Mouse (Mus musculus) MEL (cell line): ENCODE results near the gene Gsk3a.

Experiments
- CHD2 ChIP-seq: IDR thresholded peaks from 2 replicates; pipeline ENCODE4 v1.6.1; 2011; ENCODE audit warnings: low read length, improper control_type of control experiment
- EP300 ChIP-seq, 2 experiments: IDR thresholded peaks; 2 replicates each; pipeline ENCODE4 v1.6.1; 2011; ENCODE audit warnings: improper control_type of control experiment in 2 of 2, low read length in 2 of 2, low read depth in 1 of 2, mild to moderate bottlenecking in 1 of 2
- HCFC1 ChIP-seq: IDR thresholded peaks from 2 replicates; pipeline ENCODE4 v1.6.1; 2012; ENCODE audit warnings: low read depth, mild to moderate bottlenecking, inconsistent platforms, low read length, improper control_type of control experiment, moderate library complexity
- JUND ChIP-seq: IDR thresholded peaks from 2 replicates; pipeline ENCODE4 v1.6.1; 2011; ENCODE audit warnings: low read depth, mild to moderate bottlenecking, improper control_type of control experiment, low read length

DNA sequence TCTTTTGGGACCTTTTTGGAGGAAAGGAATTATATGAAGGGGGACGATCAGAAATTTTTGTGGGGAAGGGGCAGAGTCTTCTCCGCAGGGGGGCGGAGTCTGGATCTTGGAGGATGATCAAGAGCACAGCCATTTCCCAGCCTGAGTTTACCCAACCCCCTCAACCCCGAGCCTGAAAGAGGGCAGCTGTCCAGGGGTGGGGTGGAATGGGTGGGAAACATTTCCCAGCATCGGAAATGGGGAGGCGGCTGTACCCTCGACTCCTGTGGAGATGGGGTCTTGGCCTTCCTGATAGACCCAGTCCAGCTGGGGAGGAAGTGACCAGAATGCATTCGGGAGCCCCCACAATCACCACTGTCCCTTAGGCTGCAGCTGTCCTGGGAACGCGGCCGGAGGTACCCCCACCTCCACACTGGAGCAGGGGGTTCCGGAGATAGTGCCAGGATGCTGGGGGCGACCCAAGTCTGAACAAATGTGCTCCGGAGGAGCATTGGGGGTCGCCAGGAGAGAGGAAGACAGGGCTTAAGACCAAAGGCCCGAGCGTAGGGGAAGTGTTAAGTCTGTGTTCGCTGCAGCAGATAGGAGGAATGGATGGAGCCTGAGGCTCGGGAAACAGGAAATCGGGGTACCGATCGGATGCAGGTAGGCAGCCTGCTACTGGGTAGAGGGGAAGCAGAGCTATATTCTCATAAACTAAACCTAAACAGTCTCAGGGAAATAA, 13.6 kb upstream of the Gsk3a start:
- no peak for TF ChIP-seq CHD2
- TF ChIP-seq EP300 (IDR thresholded peaks at IDR 0.05; ENCODE audit: low read depth in 1 of 2, low read length in 2 of 2), result 0 out of 4 replicates have a peak, but pooled peaks of 1 of the 2 experiments have one; percentile 4
- peak; percentile 7; the same call in 1 of the 2 replicates for TF ChIP-seq HCFC1
- no peak for TF ChIP-seq JUND
